Mouse (Mus musculus) MEL (cell line): Measurements from ENCODE around the gene Kmt2a. TPM values are rescaled to one million over a fixed set of nuclear protein-coding genes. Genes with fewer than 3 reads are reported as not detected.

Source experiments
- DNase-seq: peaks from one replicate; pipeline ENCODE4 v3.0.0; 2011; ENCODE audit warnings: low read depth, low spot score
- H3K27ac ChIP-seq: 2 replicates; pipeline ENCODE4 v1.5.1; 2012; ENCODE audit warnings: low read depth, mild to moderate bottlenecking, control low read depth, low read length, moderate library complexity; ENCODE audit not compliant: control insufficient read depth
- H3K27me3 ChIP-seq, 2 experiments: fragments of 150-350 bp in 1 of 2; sonication (generic) in 1 of 2; 2 replicates each; pipeline ENCODE4 v1.6.1; 2012; ENCODE audit warnings: low read length in 2 of 2, mild to moderate bottlenecking in 2 of 2, improper control_type of control experiment in 1 of 2, moderate library complexity in 1 of 2; ENCODE audit not compliant: insufficient read depth in 2 of 2, control insufficient read depth in 1 of 2
- H3K36me3 ChIP-seq, 2 experiments: 2 replicates each; pipeline ENCODE4 v1.6.1; 2012 to 2014; ENCODE audit warnings: low read length in 2 of 2, improper control_type of control experiment in 1 of 2, inconsistent platforms in 1 of 2, mild to moderate bottlenecking in 1 of 2; ENCODE audit not compliant: insufficient read depth in 2 of 2, control insufficient read depth in 1 of 2
- H3K4me1 ChIP-seq, 2 experiments: fragments of 150-350 bp in 1 of 2; sonication (generic) in 1 of 2; 2 replicates each; pipeline ENCODE4 v1.6.1; 2012; ENCODE audit warnings: low read length in 2 of 2, improper control_type of control experiment in 1 of 2, mild to moderate bottlenecking in 1 of 2; ENCODE audit not compliant: insufficient read depth in 2 of 2, control insufficient read depth in 1 of 2
- H3K4me3 ChIP-seq, 2 experiments: fragments of 150-350 bp in 1 of 2; sonication (generic) in 1 of 2; 2 replicates each; pipeline ENCODE4 v1.5.1; 2012; ENCODE audit warnings: low read depth in 2 of 2, low read length in 2 of 2, mild to moderate bottlenecking in 2 of 2, moderate library complexity in 2 of 2, control low read depth in 1 of 2, improper control_type of control experiment in 1 of 2; ENCODE audit not compliant: control insufficient read depth in 1 of 2, insufficient read depth in 1 of 2
- H3K79me2 ChIP-seq: 2 replicates; pipeline ENCODE4 v1.6.1; 2012; ENCODE audit warnings: mild to moderate bottlenecking, low read length, moderate library complexity; ENCODE audit not compliant: control insufficient read depth, poor library complexity, insufficient read depth
- H3K9ac ChIP-seq: 2 replicates; pipeline ENCODE4 v1.6.1; 2012; ENCODE audit warnings: low read depth, mild to moderate bottlenecking, control low read depth, low read length, moderate library complexity; ENCODE audit not compliant: control insufficient read depth, poor library complexity, severe bottlenecking
- H3K9me3 ChIP-seq: fragments of 150-350 bp; sonication (generic); replicated peaks from 2 replicates; pipeline ENCODE4 v1.6.1; 2012; ENCODE audit warnings: mild to moderate bottlenecking, low read length, improper control_type of control experiment, moderate library complexity; ENCODE audit not compliant: insufficient read depth
- BHLHE40 ChIP-seq: IDR thresholded peaks from 2 replicates; pipeline ENCODE4 v1.6.1; 2012; ENCODE audit warnings: low read depth, mild to moderate bottlenecking, inconsistent platforms, low read length, improper control_type of control experiment, borderline replicate concordance
- CTCF ChIP-seq, 3 experiments: IDR thresholded peaks in 2 of 3; conservative IDR thresholded peaks in 1 of 3; 2 replicates each; pipeline ENCODE4 v1.5.1; 2011 to 2012; ENCODE audit warnings: low read length in 3 of 3, low read depth in 2 of 3, mild to moderate bottlenecking in 2 of 3, improper control_type of control experiment in 1 of 3, inconsistent platforms in 1 of 3, mixed read lengths in 1 of 3, moderate library complexity in 1 of 3; ENCODE audit not compliant: control insufficient read depth in 1 of 3, insufficient read depth in 1 of 3, poor library complexity in 1 of 3, severe bottlenecking in 1 of 3
- ELF1 ChIP-seq: IDR thresholded peaks from 2 replicates; pipeline ENCODE4 v1.6.1; 2014; ENCODE audit warnings: low read depth, mild to moderate bottlenecking, inconsistent platforms, low read length, improper control_type of control experiment, moderate library complexity
- GABPA ChIP-seq: IDR thresholded peaks from 2 replicates; pipeline ENCODE4 v1.6.1; 2012; ENCODE audit warnings: low read depth, mild to moderate bottlenecking, inconsistent platforms, low read length, improper control_type of control experiment, moderate library complexity
- GATA1 ChIP-seq: IDR thresholded peaks from 2 replicates; pipeline ENCODE4 v1.6.1; 2011; ENCODE audit warnings: low read depth, low read length, improper control_type of control experiment
- KAT2A ChIP-seq: conservative IDR thresholded peaks from 2 replicates; pipeline ENCODE4 v1.6.1; 2012; ENCODE audit warnings: low read depth, low read length, improper control_type of control experiment, inconsistent platforms
- MXI1 ChIP-seq: IDR thresholded peaks from 2 replicates; pipeline ENCODE4 v1.6.1; 2011; ENCODE audit warnings: mild to moderate bottlenecking, low read depth, low read length, improper control_type of control experiment
- POLR2AphosphoS5 ChIP-seq: IDR thresholded peaks from 2 replicates; pipeline ENCODE4 v1.6.1; 2012; ENCODE audit warnings: low read depth, borderline replicate concordance, mild to moderate bottlenecking, inconsistent platforms, low read length, moderate library complexity, mixed read lengths
- UBTF ChIP-seq: IDR thresholded peaks from 2 replicates; pipeline ENCODE4 v1.6.1; 2012; ENCODE audit warnings: low read depth, mild to moderate bottlenecking, inconsistent platforms, low read length, improper control_type of control experiment, moderate library complexity, borderline replicate concordance; ENCODE audit not compliant: insufficient read depth
- USF2 ChIP-seq, 2 experiments: IDR thresholded peaks; 2 replicates each; pipeline ENCODE4 v1.6.1; 2011 to 2012; ENCODE audit warnings: improper control_type of control experiment in 2 of 2, low read length in 2 of 2, borderline replicate concordance in 1 of 2, inconsistent platforms in 1 of 2, low read depth in 1 of 2, mild to moderate bottlenecking in 1 of 2; ENCODE audit not compliant: insufficient read depth in 1 of 2
- ZKSCAN1 ChIP-seq: IDR thresholded peaks from 2 replicates; pipeline ENCODE4 v1.6.1; 2012; ENCODE audit warnings: low read depth, mild to moderate bottlenecking, inconsistent platforms, low read length, improper control_type of control experiment, moderate library complexity
- polyA plus RNA-seq, 2 experiments: library from polyadenylated mRNA; stranded (reverse) in 1 of 2; unstranded in 1 of 2; fragments of >175 nt in 1 of 2; fragments of >200 nt in 1 of 2; gene quantifications; 2 replicates each; pipeline versions ENCODE4 v1.2.1 to v1.2.4; 2012; ENCODE audit warnings: low replicate concordance in 2 of 2, low read depth in 1 of 2; ENCODE audit not compliant: insufficient read length in 2 of 2, insufficient read depth in 1 of 2, missing spikeins in 1 of 2
- total RNA-seq: library from RNA; depleted of rRNA; stranded (reverse); fragments of 300-350 nt; gene quantifications from 2 replicates; pipeline ENCODE4 v1.2.3, GENCODE M21; 2012

Gene Kmt2a
- total and polyA plus RNA-seq, 3 experiments: 4.7 to 27.3 (median 11.7) TPM

DNA sequence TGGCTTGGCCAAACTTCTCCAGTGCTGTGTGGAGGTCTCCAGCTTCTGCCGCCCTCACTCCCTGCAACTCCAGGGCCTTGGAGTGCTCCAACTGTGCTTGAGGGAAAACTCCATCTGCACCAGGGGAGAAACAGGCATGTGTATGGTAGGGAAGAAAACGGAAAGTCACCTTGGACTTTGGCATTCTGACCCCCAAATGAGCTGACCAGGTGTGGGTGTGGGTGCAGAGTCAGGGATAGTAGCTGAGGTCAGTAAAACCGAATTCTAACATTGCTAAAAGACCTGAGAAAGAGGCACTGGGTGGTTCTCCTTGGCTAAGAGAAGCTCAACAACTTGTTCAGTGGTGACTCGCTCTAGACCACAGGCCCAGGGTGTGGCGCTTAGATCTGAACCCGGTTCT, 79.4 kb downstream of the Kmt2a start:
- no peak for TF ChIP-seq UBTF
- no peak for TF ChIP-seq GABPA
- no peaks in the 10 kb centered on the region for H3K79me2 ChIP-seq
- H3K9me3 ChIP-seq: no peaks in the 10 kb centered on the region
- peaks cover 0 to 2% of the 10 kb centered on the region in 2 experiments; a peak in 3 of 4 replicates for H3K36me3 ChIP-seq
- no peaks in the 10 kb centered on the region for H3K27me3 ChIP-seq
- DNase-seq: peak; percentile 48
- no peak overlapping the region for H3K27ac ChIP-seq
- H3K4me1 ChIP-seq: peaks cover 0 to 6% of the 10 kb centered on the region in 2 experiments; a peak in 1 of 4 replicates
- no peak overlapping the region for H3K4me3 ChIP-seq
- H3K9ac ChIP-seq: no peak overlapping the region

DNA sequence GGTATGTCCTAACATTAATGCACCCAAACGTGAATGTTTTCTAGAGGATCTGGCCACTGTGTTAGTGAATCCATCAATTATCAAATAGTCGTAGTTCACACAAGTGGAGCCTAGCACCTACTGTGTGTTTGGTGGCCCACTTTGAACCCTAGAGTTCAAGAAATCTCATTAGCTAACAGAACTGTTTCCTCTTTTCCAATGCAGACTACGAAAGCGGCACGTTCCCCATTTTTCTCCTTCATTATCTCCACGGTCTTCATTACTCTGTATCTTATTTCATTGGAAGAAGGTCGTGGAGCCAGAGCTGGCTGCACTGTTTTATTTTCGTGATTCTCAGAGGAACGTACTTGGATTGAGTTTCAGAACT, 81.2 kb downstream of the Kmt2a start:
- Histone ChIP-seq H3K9me3 (no peaks in the 10 kb centered on the region), H3K9ac (peak overlapping the region; percentile 68), H3K79me2 (no peaks in the 10 kb centered on the region), H3K4me3 (peak overlapping the region; percentile 71 to 79), H3K36me3 (peaks cover 0 to 2% of the 10 kb centered on the region in 2 experiments; a peak in 2 of 4 replicates), H3K4me1 (peaks cover 0 to 6% of the 10 kb centered on the region in 2 experiments; a peak in 1 of 4 replicates), H3K27me3 (no peaks in the 10 kb centered on the region), H3K27ac (peak overlapping the region; percentile 1; the same call in 1 of the 2 replicates)
- TF ChIP-seq GABPA (no peak), MXI1 (no peak), CTCF (IDR thresholded peaks at IDR 0.05 in 2 of 3, conservative IDR thresholded peaks at IDR 0.05 in 1 of 3; ENCODE audit: control insufficient read depth in 1 of 3, insufficient read depth in 1 of 3, low read depth in 2 of 3, low read length in 3 of 3, poor library complexity in 1 of 3, severe bottlenecking in 1 of 3) (no peak), ELF1 (no peak), ZKSCAN1 (peak; percentile 91), POLR2AphosphoS5 (no peak), KAT2A (no peak), GATA1 (peak; percentile 9; the same call in 1 of the 2 replicates), BHLHE40 (peak; percentile 61; the same call in 1 of the 2 replicates), USF2 (IDR thresholded peaks at IDR 0.05; ENCODE audit: borderline replicate concordance in 1 of 2, insufficient read depth in 1 of 2, low read depth in 1 of 2, low read length in 2 of 2) (no peak), UBTF (0 out of 2 replicates have a peak, but pooled peaks have one; percentile 21)
- peak; percentile 75 for DNase-seq
